Mouse (Mus musculus) lung, postnatal 0 days (tissue): ENCODE measurements around the gene Adk.

Source experiments
- CTCF ChIP-seq: IDR thresholded peaks from 2 replicates; pipeline ENCODE4 v1.5.1; 2016; ENCODE audit warnings: antibody characterized with exemption, mild to moderate bottlenecking
- EP300 ChIP-seq: IDR thresholded peaks from 2 replicates; pipeline ENCODE4 v1.6.1; 2016; ENCODE audit warnings: antibody characterized with exemption, mild to moderate bottlenecking, control low read depth

- TF ChIP-seq CTCF (no peak), EP300 (no peak)
Measured at GRCm38 (mm10) chr14:21222206-21222605, 169.8 kb downstream of the Adk start.
